Mouse (Mus musculus): Measurements from ENCODE around the gene Cpped1. TPM values are rescaled to one million over a fixed set of nuclear protein-coding genes. Genes with fewer than 3 reads are reported as not detected.

Gene Cpped1
- polyA plus RNA-seq, 1 experiment = 10.9 TPM

GRCm38 (mm10) chr16:11784354-11784753, 124.9 kb downstream of the Cpped1 start:
- DNase-seq = no peak
- no peaks in the 10 kb centered on the region for H3K36me3 ChIP-seq (ENCODE audit: control insufficient read depth, insufficient read depth, low read length)
- no peak overlapping the region for H3K4me3 ChIP-seq (ENCODE audit: control insufficient read depth, insufficient read depth, low read length)
- 76% methylated on average over 4 of the region's 4 CpGs for WGBS
- H3K4me1 ChIP-seq (replicated peaks; ENCODE audit: control insufficient read depth, insufficient read depth, low read length) = no peaks in the 10 kb centered on the region
- H3K27me3 ChIP-seq (ENCODE audit: control insufficient read depth, insufficient read depth, low read length) = no peaks in the 10 kb centered on the region
- H3K27ac ChIP-seq (ENCODE audit: control insufficient read depth, insufficient read depth, low read length) = no peak overlapping the region
- TF ChIP-seq POLR2A (IDR thresholded peaks at IDR 0.05; ENCODE audit: control insufficient read depth, extremely low read depth, insufficient read depth, low read length, poor library complexity) = no peak
- TF ChIP-seq CTCF (IDR thresholded peaks at IDR 0.05; ENCODE audit: borderline replicate concordance, control insufficient read depth, extremely low read depth, insufficient read depth, low read length, poor library complexity) = no peak

GRCm38 (mm10) chr16:11783337-11783736, 125.9 kb downstream of the Cpped1 start:
- H3K36me3 ChIP-seq (ENCODE audit: control insufficient read depth, insufficient read depth, low read length) = no peaks in the 10 kb centered on the region
- no peak overlapping the region for H3K4me3 ChIP-seq (ENCODE audit: control insufficient read depth, insufficient read depth, low read length)
- no peaks in the 10 kb centered on the region for H3K27me3 ChIP-seq (ENCODE audit: control insufficient read depth, insufficient read depth, low read length)
- DNase-seq = no peak
- no peak for TF ChIP-seq CTCF (IDR thresholded peaks at IDR 0.05; ENCODE audit: borderline replicate concordance, control insufficient read depth, extremely low read depth, insufficient read depth, low read length, poor library complexity)
- TF ChIP-seq POLR2A (IDR thresholded peaks at IDR 0.05; ENCODE audit: control insufficient read depth, extremely low read depth, insufficient read depth, low read length, poor library complexity) = no peak
- no peak overlapping the region for H3K27ac ChIP-seq (ENCODE audit: control insufficient read depth, insufficient read depth, low read length)
- H3K4me1 ChIP-seq (replicated peaks; ENCODE audit: control insufficient read depth, insufficient read depth, low read length) = no peaks in the 10 kb centered on the region

- TF ChIP-seq POLR2A (IDR thresholded peaks at IDR 0.05; ENCODE audit: control insufficient read depth, extremely low read depth, insufficient read depth, low read length, poor library complexity) (no peak), CTCF (IDR thresholded peaks at IDR 0.05; ENCODE audit: borderline replicate concordance, control insufficient read depth, extremely low read depth, insufficient read depth, low read length, poor library complexity) (no peak)
- Histone ChIP-seq H3K27ac (ENCODE audit: control insufficient read depth, insufficient read depth, low read length) (no peak overlapping the region), H3K4me3 (ENCODE audit: control insufficient read depth, insufficient read depth, low read length) (no peak overlapping the region), H3K4me1 (replicated peaks; ENCODE audit: control insufficient read depth, insufficient read depth, low read length) (no peaks in the 10 kb centered on the region), H3K36me3 (ENCODE audit: control insufficient read depth, insufficient read depth, low read length) (no peaks in the 10 kb centered on the region), H3K27me3 (ENCODE audit: control insufficient read depth, insufficient read depth, low read length) (no peaks in the 10 kb centered on the region)
- 93% methylated on average over 2 of the region's 2 CpGs for WGBS
- DNase-seq = no peak
These were observed 127.2 kb downstream of the Cpped1 start for GRCm38 (mm10) chr16:11782082-11782481.

- Histone ChIP-seq H3K36me3 (ENCODE audit: control insufficient read depth, insufficient read depth, low read length) (no peaks in the 10 kb centered on the region), H3K4me1 (replicated peaks; ENCODE audit: control insufficient read depth, insufficient read depth, low read length) (no peaks in the 10 kb centered on the region), H3K27me3 (ENCODE audit: control insufficient read depth, insufficient read depth, low read length) (no peaks in the 10 kb centered on the region), H3K4me3 (ENCODE audit: control insufficient read depth, insufficient read depth, low read length) (no peak overlapping the region), H3K27ac (ENCODE audit: control insufficient read depth, insufficient read depth, low read length) (no peak overlapping the region)
- DNase-seq = no peak
- 98% methylated on average over 9 of the region's 9 CpGs for WGBS
- TF ChIP-seq CTCF (IDR thresholded peaks at IDR 0.05; ENCODE audit: borderline replicate concordance, control insufficient read depth, extremely low read depth, insufficient read depth, low read length, poor library complexity) (no peak), POLR2A (IDR thresholded peaks at IDR 0.05; ENCODE audit: control insufficient read depth, extremely low read depth, insufficient read depth, low read length, poor library complexity) (no peak)
These were observed 130.4 kb downstream of the Cpped1 start for GRCm38 (mm10) chr16:11778715-11779460.

GRCm38 (mm10) chr16:11778191-11778590, 131.1 kb downstream of the Cpped1 start:
- TF ChIP-seq CTCF (IDR thresholded peaks at IDR 0.05; ENCODE audit: borderline replicate concordance, control insufficient read depth, extremely low read depth, insufficient read depth, low read length, poor library complexity) (no peak), POLR2A (IDR thresholded peaks at IDR 0.05; ENCODE audit: control insufficient read depth, extremely low read depth, insufficient read depth, low read length, poor library complexity) (no peak)
- Histone ChIP-seq H3K4me3 (ENCODE audit: control insufficient read depth, insufficient read depth, low read length) (no peak overlapping the region), H3K4me1 (replicated peaks; ENCODE audit: control insufficient read depth, insufficient read depth, low read length) (no peaks in the 10 kb centered on the region), H3K27me3 (ENCODE audit: control insufficient read depth, insufficient read depth, low read length) (no peaks in the 10 kb centered on the region), H3K27ac (ENCODE audit: control insufficient read depth, insufficient read depth, low read length) (no peak overlapping the region), H3K36me3 (ENCODE audit: control insufficient read depth, insufficient read depth, low read length) (no peaks in the 10 kb centered on the region)
- 96% methylated on average over 5 of the region's 5 CpGs for WGBS
- DNase-seq = no peak

- WGBS = 95% methylated on average over 3 of the region's 3 CpGs
- H3K27ac ChIP-seq (ENCODE audit: control insufficient read depth, insufficient read depth, low read length) = no peak overlapping the region
- no peaks in the 10 kb centered on the region for H3K36me3 ChIP-seq (ENCODE audit: control insufficient read depth, insufficient read depth, low read length)
- no peaks in the 10 kb centered on the region for H3K27me3 ChIP-seq (ENCODE audit: control insufficient read depth, insufficient read depth, low read length)
- H3K4me3 ChIP-seq (ENCODE audit: control insufficient read depth, insufficient read depth, low read length) = no peak overlapping the region
- no peak for DNase-seq
- no peaks in the 10 kb centered on the region for H3K4me1 ChIP-seq (replicated peaks; ENCODE audit: control insufficient read depth, insufficient read depth, low read length)
- TF ChIP-seq POLR2A (IDR thresholded peaks at IDR 0.05; ENCODE audit: control insufficient read depth, extremely low read depth, insufficient read depth, low read length, poor library complexity) (no peak), CTCF (IDR thresholded peaks at IDR 0.05; ENCODE audit: borderline replicate concordance, control insufficient read depth, extremely low read depth, insufficient read depth, low read length, poor library complexity) (no peak)
These were observed 132.7 kb downstream of the Cpped1 start for GRCm38 (mm10) chr16:11776528-11776927.
